Mouse (Mus musculus): ENCODE results near the gene Xpot. TPM values are rescaled to one million over a fixed set of nuclear protein-coding genes. Genes with fewer than 3 reads are reported as not detected.

Gene Xpot
- total RNA-seq, 2 experiments from 2014 or later, result 22.6 to 28.5 TPM

GRCm38 (mm10) chr10:121571511-121572147 lies 54.5 kb downstream of the Xpot start:
- no peak for DNase-seq

- DNase-seq, result no peak
Observed at GRCm38 (mm10) chr10:121571031-121571430, 55.1 kb downstream of the Xpot start.

DNA sequence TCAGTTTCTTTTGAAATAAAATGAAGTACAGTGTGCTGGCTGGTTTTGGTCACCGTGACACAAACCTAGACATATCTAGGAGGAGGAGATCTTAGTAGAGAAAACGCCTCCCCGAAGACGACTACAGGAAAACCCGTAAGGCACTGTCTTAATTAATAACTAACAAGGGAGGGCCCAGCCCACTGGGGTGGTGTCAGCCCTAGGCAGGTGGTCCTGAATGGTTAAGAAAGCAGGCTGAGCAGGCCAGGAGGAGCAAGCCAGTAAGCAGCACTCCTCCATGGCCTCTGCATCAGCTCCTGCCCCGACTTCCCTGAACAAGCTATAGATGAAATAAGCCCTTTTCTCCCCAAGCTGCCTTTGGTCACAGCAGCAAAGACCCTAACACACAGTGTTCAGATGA lies 56.3 kb downstream of the Xpot start:
- no peak for DNase-seq

DNA sequence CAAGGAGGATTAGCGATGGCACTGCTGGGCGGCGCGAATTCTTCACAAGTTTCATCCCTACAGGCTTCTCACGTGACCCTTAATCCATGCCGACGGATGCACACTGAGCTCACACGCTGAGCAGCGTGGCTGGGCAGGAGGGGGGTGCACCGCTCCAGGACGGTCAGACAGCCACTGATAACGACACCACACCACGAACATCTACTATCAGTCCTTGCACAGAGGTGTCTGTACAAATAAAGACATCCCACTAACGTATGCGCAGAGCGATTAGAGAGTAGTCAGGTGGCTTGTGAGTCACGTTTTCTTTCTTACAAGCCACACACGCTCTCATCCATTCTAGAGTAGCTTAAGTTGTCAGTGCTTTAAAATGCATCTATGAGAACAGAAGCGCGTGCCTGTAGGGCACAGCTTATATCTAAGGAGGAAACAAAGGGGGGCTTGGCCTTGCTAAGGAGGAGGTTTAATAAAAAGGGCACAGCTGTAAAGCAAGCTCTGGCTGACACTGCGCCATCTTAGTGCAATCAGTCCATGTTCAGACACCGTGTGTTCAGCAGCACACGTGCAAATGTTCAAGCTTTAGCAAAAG lies 57.0 kb downstream of the Xpot start:
- no peak for DNase-seq

DNA sequence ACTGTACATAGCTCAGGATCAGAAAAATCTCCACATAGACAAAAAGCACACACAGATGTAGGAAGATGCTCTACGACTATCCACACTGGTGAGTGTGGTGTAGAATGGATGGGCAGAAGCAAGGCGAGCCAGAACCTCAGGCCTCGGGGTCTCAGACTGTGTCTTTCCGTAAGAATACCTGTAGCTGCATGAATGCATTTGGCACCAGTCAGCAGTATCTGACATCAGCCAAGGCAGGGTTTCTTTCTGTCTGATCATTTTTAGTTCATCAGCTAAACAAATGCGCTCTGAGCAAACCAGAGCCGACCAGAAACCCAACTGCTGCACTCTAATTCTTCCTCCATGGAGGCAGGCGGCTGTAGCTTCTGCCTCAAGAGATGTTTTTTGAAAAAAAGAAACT lies 57.6 kb downstream of the Xpot start:
- DNase-seq, result no peak

- DNase-seq, result no peak
Observed at GRCm38 (mm10) chr10:121568026-121568425, 58.1 kb downstream of the Xpot start.

- peak in 1 of 2 experiments; percentile 22 for DNase-seq
Observed at GRCm38 (mm10) chr10:121564447-121564846, 61.7 kb downstream of the Xpot start.

DNA sequence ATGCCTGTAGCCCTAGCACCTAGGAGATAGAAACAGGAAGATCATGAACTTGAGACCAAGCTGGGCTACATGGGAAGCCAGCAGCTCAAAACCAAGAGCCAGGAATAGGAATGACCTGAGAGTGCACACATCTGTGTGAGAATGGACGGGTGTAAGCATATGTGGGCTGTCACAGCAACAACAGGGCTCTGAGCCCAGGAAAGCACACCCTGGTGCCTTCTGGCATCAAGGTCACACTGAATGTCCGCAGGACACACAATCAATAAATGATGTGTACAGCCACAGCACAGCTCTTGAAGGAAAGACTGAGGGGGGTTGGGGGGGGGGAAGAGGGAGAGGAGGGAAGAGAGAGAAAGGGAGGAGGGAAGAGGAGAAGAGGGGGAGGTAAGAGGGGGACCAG lies 67.9 kb downstream of the Xpot start:
- peak in 1 of 2 experiments; percentile 7 for DNase-seq

- DNase-seq, result no peak
Observed at GRCm38 (mm10) chr10:121556263-121556662, 69.9 kb downstream of the Xpot start.

DNA sequence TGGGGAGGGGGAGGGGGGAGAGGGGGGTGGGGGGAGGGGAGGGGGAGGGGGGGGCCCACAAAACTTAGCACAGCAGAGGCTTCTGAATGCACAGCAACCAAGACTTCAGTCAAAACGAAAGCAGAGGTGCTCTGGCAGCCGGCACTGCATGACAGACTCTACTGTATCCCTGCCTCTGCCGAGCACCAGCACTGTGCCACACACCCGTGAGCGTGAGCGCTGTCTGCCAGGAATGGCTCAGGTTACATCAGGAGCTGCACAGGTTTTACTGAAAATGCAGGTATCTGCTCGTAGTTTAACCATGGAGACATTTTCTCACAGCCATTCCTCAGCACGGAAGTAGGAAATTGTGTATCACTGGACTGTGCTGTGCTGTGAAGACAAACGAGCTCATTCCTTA lies 75.8 kb downstream of the Xpot start:
- DNase-seq, result no peak

DNA sequence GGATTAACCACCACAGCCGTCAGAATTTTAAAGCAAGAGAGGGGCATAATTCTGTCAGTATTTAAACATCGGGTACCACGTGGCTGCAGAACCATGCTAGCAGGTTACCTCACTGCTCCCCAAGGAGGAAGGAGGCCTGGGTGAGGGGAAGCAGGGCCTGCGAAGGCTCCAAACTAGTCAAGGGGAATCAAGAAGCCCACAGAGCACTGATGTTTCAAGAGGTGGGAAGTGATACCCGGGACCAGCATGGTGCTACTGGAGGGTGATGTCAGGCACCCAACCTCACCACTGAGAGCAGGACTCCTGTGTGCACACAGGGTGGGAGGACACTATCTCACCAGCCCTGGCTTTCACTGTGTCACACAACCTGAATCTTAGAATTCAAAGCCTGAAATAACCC lies 76.5 kb downstream of the Xpot start:
- no peak for DNase-seq

GRCm38 (mm10) chr10:121547162-121547561 lies 79.0 kb downstream of the Xpot start:
- DNase-seq, result no peak

DNA sequence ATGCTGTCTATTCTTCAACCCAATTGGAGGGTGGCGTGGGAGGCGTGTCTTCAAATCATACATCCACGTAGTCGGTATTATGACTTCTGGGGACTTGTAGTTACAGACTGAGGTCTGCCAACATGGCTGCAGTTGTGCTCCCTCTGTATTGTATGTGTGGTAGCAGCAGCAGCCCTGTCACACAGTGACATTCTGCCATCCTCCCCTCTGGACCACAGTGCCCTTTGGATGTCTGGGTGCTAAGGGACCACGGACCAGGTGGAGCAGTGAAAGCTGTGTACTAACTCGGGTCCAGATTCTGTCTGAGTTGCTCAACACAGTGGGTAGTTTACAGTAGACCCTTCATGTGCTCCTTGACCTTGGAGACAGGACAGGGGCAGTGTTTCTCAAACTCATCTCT lies 82.6 kb downstream of the Xpot start:
- DNase-seq, result no peak

GRCm38 (mm10) chr10:121542156-121542555 lies 84.0 kb downstream of the Xpot start:
- no peak for DNase-seq

Small RNA genes lying within 50 kb of the gene (microRNA-seq; reads per million reads assigned to microRNA genes)
- 0 reads per million in 2 experiments for gene Gm24330

Other genes with a start within 250 kb of the Xpot start
- 100 to 1,000 TPM; 131 to 138 TPM for gene Rassf3, start 150.0 kb downstream of the Xpot start, total RNA-seq (2021)
- gene Tbk1, start 39.5 kb downstream of the Xpot start, total RNA-seq (2021), result 10 to 100 TPM; 18.4 to 21.3 TPM
- gene D930020B18Rik, start 15.3 kb upstream of the Xpot start, total RNA-seq (2021), result not detected
- 1 to 10 TPM; 2.0 to 2.7 TPM for gene BC048403, start 113.6 kb upstream of the Xpot start, total RNA-seq (2021)

Data from heart, adult 18-20 months (tissue).